Mouse (Mus musculus): Measurements from ENCODE around the gene Nfkbib. TPM values are rescaled to one million over a fixed set of nuclear protein-coding genes. Genes with fewer than 3 reads are reported as not detected.

The Nfkbib gene
- polyA plus RNA-seq, 1 experiment from 2014 or later = 42.7 TPM

- Histone ChIP-seq H3K4me2 (no peak overlapping the region), H3K27me3 (peaks cover 3% of the 10 kb centered on the region; the same call in 1 of the 2 replicates), H3K9me3 (no peaks in the 10 kb centered on the region), H3K36me3 (replicated peaks) (no peaks in the 10 kb centered on the region), H3K4me1 (peaks cover 8% of the 10 kb centered on the region; the same call in 1 of the 2 replicates), H3K9ac (no peak overlapping the region), H3K4me3 (replicated peaks) (no peak overlapping the region), H3K27ac (no peak overlapping the region)
- 90% methylated on average over 3 of the region's 3 CpGs for WGBS
- no peak for ATAC-seq (ENCODE audit: low FRiP score)
These were observed 27.2 kb upstream of the Nfkbib start for GRCm38 (mm10) chr7:28794496-28794895.

- ATAC-seq (ENCODE audit: low FRiP score) = no peak
- Histone ChIP-seq H3K36me3 (replicated peaks) (no peaks in the 10 kb centered on the region), H3K27me3 (peaks cover 3% of the 10 kb centered on the region; the same call in 1 of the 2 replicates), H3K9me3 (no peaks in the 10 kb centered on the region), H3K4me3 (replicated peaks) (no peak overlapping the region), H3K9ac (no peak overlapping the region), H3K4me2 (no peak overlapping the region), H3K4me1 (peaks cover 8% of the 10 kb centered on the region; the same call in 1 of the 2 replicates), H3K27ac (no peak overlapping the region)
- WGBS = 29% methylated on average over 2 of the region's 2 CpGs
These were observed 26.5 kb upstream of the Nfkbib start for GRCm38 (mm10) chr7:28793834-28794233.

GRCm38 (mm10) chr7:28792391-28793185 lies 25.3 kb upstream of the Nfkbib start:
- Histone ChIP-seq H3K9me3 (no peaks in the 10 kb centered on the region), H3K4me1 (peaks cover 8% of the 10 kb centered on the region; the same call in 1 of the 2 replicates), H3K36me3 (replicated peaks) (peaks cover 4% of the 10 kb centered on the region; the same call in 1 of the 2 replicates), H3K27me3 (peaks cover 3% of the 10 kb centered on the region; the same call in 1 of the 2 replicates), H3K4me2 (no peak overlapping the region), H3K9ac (no peak overlapping the region), H3K27ac (no peak overlapping the region), H3K4me3 (replicated peaks) (no peak overlapping the region)
- no peak for ATAC-seq (ENCODE audit: low FRiP score)
- WGBS = 84% methylated on average over 14 of the region's 14 CpGs

- Histone ChIP-seq H3K9me3 (no peaks in the 10 kb centered on the region), H3K27me3 (peaks cover 3% of the 10 kb centered on the region; the same call in 1 of the 2 replicates), H3K27ac (no peak overlapping the region)
These were observed 24.4 kb upstream of the Nfkbib start for GRCm38 (mm10) chr7:28791706-28792105.

GRCm38 (mm10) chr7:28790066-28790806 lies 22.9 kb upstream of the Nfkbib start:
- Histone ChIP-seq H3K9me3 (no peaks in the 10 kb centered on the region), H3K27me3 (peaks cover 3% of the 10 kb centered on the region; the same call in 1 of the 2 replicates), H3K4me3 (replicated peaks) (no peak overlapping the region), H3K27ac (no peak overlapping the region), H3K36me3 (replicated peaks) (peaks cover 22% of the 10 kb centered on the region), H3K4me1 (no peaks in the 10 kb centered on the region), H3K4me2 (no peak overlapping the region), H3K9ac (no peak overlapping the region)
- ATAC-seq (ENCODE audit: low FRiP score) = no peak
- WGBS = 51% methylated on average over 8 of the region's 8 CpGs

More at GRCm38 (mm10) chr7:28791706-28792105, 24.4 kb upstream of the Nfkbib start:
- Histone ChIP-seq H3K9ac (no peak overlapping the region), H3K4me1 (peaks cover 5% of the 10 kb centered on the region; the same call in 1 of the 2 replicates), H3K36me3 (replicated peaks) (peaks cover 9% of the 10 kb centered on the region; the same call in 1 of the 2 replicates), H3K4me3 (replicated peaks) (no peak overlapping the region), H3K4me2 (no peak overlapping the region)
- ATAC-seq (ENCODE audit: low FRiP score) = no peak

- Histone ChIP-seq H3K4me3 (replicated peaks) (no peak overlapping the region), H3K27ac (no peak overlapping the region), H3K4me2 (no peak overlapping the region), H3K27me3 (no peaks in the 10 kb centered on the region), H3K4me1 (no peaks in the 10 kb centered on the region), H3K9me3 (no peaks in the 10 kb centered on the region), H3K36me3 (replicated peaks) (peaks cover 23% of the 10 kb centered on the region), H3K9ac (no peak overlapping the region)
- no peak for ATAC-seq (ENCODE audit: low FRiP score)
- WGBS = 83% methylated on average over 3 of the region's 3 CpGs
These were observed 21.9 kb upstream of the Nfkbib start for GRCm38 (mm10) chr7:28789235-28789634.

- no peak within 1 kb of the TSS for H3K4me3 ChIP-seq (replicated peaks)
- H3K36me3 ChIP-seq (replicated peaks) = peaks cover 23% of the 10 kb centered on the region
- no peak within 1 kb of the TSS for H3K9ac ChIP-seq
- WGBS = 75% methylated on average over 4 of the region's 5 CpGs
- no peaks in the 10 kb centered on the region for H3K27me3 ChIP-seq
- H3K27ac ChIP-seq = no peak within 1 kb of the TSS
- no peak within 1 kb of the TSS for H3K4me2 ChIP-seq
- H3K4me1 ChIP-seq = no peaks in the 10 kb centered on the region
- no peak for ATAC-seq (ENCODE audit: low FRiP score)
- no peaks in the 10 kb centered on the region for H3K9me3 ChIP-seq
These were observed 21.2 kb upstream of the Nfkbib start, which contains the start of gene Rinl for GRCm38 (mm10) chr7:28788307-28789195. Gene Rinl, plus strand, starts transcription at chr7:28788969.

- Histone ChIP-seq H3K36me3 (replicated peaks) (peaks cover 26% of the 10 kb centered on the region), H3K4me2 (no peak overlapping the region), H3K4me3 (replicated peaks) (no peak overlapping the region), H3K27me3 (no peaks in the 10 kb centered on the region), H3K4me1 (no peaks in the 10 kb centered on the region), H3K27ac (no peak overlapping the region), H3K9me3 (no peaks in the 10 kb centered on the region), H3K9ac (no peak overlapping the region)
- ATAC-seq (ENCODE audit: low FRiP score) = no peak
- 92% methylated on average over 9 of the region's 9 CpGs for WGBS
These were observed 20.6 kb upstream of the Nfkbib start for GRCm38 (mm10) chr7:28787884-28788283.

- H3K4me1 ChIP-seq = peaks cover 2% of the 10 kb centered on the region; the same call in 1 of the 2 replicates
- H3K9ac ChIP-seq = no peak overlapping the region
- no peaks in the 10 kb centered on the region for H3K9me3 ChIP-seq
- H3K4me3 ChIP-seq (replicated peaks) = no peak overlapping the region
- H3K27ac ChIP-seq = no peak overlapping the region
- 80% methylated on average over 5 of the region's 5 CpGs for WGBS
- H3K36me3 ChIP-seq (replicated peaks) = peaks cover 29% of the 10 kb centered on the region
- H3K4me2 ChIP-seq = no peak overlapping the region
- H3K27me3 ChIP-seq = no peaks in the 10 kb centered on the region
- no peak for ATAC-seq (ENCODE audit: low FRiP score)
These were observed 17.8 kb upstream of the Nfkbib start for GRCm38 (mm10) chr7:28785161-28785560.

GRCm38 (mm10) chr7:28781261-28781663 lies 13.9 kb upstream of the Nfkbib start:
- H3K36me3 ChIP-seq (replicated peaks) = peaks cover 34% of the 10 kb centered on the region
- H3K4me2 ChIP-seq = no peak overlapping the region
- H3K9me3 ChIP-seq = no peaks in the 10 kb centered on the region
- no peaks in the 10 kb centered on the region for H3K27me3 ChIP-seq
- peaks cover 3% of the 10 kb centered on the region; the same call in 1 of the 2 replicates for H3K4me1 ChIP-seq
- H3K27ac ChIP-seq = no peak overlapping the region
- H3K4me3 ChIP-seq (replicated peaks) = no peak overlapping the region
- H3K9ac ChIP-seq = no peak overlapping the region
- no peak for ATAC-seq (ENCODE audit: low FRiP score)
- 91% methylated on average over 8 of the region's 8 CpGs for WGBS

GRCm38 (mm10) chr7:28780857-28781256 lies 13.5 kb upstream of the Nfkbib start:
- peaks cover 3% of the 10 kb centered on the region; the same call in 1 of the 2 replicates for H3K4me1 ChIP-seq
- peaks cover 30% of the 10 kb centered on the region for H3K36me3 ChIP-seq (replicated peaks)
- H3K27ac ChIP-seq = no peak overlapping the region
- H3K4me3 ChIP-seq (replicated peaks) = no peak overlapping the region
- no peak overlapping the region for H3K4me2 ChIP-seq
- ATAC-seq (ENCODE audit: low FRiP score) = no peak
- no peaks in the 10 kb centered on the region for H3K9me3 ChIP-seq
- no peaks in the 10 kb centered on the region for H3K27me3 ChIP-seq
- no peak overlapping the region for H3K9ac ChIP-seq
- 83% methylated on average over 7 of the region's 7 CpGs for WGBS
